Mouse (Mus musculus): ENCODE data around the gene Prr30. TPM values are rescaled to one million over a fixed set of nuclear protein-coding genes. Genes with fewer than 3 reads are reported as not detected.
"Not testable (repeated sequence)": the region's sequence is repeated elsewhere in the genome, so short reads cannot be mapped to it uniquely, and the experiment has no call there.

Gene Prr30
- not detected for total RNA-seq (2021)

- intact Hi-C loops (cut with DNase I), result no loop called here
- DNase-seq, result no peak
Measured at GRCm38 (mm10) chr14:101200230-101200629, at the start of gene Prr30. Prr30 (minus strand) TSS chr14:101200330.

DNA sequence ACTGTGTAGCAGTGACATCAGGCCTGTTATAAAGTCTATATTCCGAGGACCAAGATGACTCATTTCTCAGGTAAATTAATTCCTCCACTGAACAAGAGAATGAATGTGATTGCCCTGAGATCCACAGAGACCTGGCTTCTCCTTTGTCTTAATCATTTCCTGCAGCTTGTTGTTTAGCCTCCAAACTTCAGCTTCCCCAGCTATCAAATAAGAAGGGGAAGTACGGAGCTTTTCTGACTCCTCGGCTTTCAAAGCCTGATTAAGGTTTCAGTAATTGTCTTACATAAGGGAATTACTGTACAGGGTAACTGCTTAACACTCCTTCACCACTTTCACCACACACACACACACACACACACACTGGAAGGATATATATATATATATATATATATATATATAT lies 46.7 kb upstream of the Prr30 start:
- intact Hi-C loops (cut with DNase I), result no loop called here
- DNase-seq, result no peak

DNA sequence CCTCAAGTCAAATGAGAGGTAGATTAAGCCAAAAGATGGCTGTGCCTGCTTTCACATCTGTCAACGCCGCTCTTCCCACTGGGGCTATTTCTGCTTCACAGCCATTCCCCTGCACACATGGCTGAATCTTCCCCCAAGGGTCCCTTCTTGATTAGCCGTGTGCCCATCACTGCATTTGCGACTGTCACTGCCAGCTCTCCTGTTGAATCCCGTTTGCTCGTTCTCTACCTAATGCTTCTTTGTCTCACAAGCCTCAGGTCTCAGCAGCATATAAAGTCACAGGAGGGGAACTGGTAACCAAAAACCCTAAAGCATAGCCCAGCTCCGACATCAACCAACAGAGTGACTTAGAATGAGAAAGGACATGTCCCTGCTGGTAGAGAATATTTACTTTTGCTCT lies 45.6 kb upstream of the Prr30 start:
- intact Hi-C loops (cut with DNase I), result no loop called here
- no peak for DNase-seq

GRCm38 (mm10) chr14:101244441-101244840 lies 44.3 kb upstream of the Prr30 start:
- DNase-seq; intact Hi-C loops (cut with DNase I): not testable (repeated sequence)

DNA sequence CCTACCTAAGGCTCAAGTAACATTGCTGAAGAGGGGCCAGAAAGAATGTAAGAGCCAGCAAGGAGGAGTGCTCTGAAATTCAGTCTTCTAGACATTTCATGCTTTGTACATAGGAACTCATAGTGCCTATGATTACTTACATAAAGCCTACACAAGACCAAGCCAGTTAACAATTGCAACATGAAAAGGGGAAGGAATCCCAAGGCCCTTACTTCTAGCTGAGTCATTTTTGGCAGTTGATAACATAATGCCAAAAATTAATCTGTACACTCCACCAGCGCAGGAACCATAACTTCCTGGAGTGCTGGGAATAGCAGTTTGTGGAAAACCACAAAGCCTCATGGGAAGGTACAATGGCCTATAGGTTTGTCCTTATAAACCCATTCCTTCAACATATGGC lies 37.8 kb upstream of the Prr30 start:
- DNase-seq, result no peak
- intact Hi-C loops (cut with DNase I), result no loop called here

DNA sequence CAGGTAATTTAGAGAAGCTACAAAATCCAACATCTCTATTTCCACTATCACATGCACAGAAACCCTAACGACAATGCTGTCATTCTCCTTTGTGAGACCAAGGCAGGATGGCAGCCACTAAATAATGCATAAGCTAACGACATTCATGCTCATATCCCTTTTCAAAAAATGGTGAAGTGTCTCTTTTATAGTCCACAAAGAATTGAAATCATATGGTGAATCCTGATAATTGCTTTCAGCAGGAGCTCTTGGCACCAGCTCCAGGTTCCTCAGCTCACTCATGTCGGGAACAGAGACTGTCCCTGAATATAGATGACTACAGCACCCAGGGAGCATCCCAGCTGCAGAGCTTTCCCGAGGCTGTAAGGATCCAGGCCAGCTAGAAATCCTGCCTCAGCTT lies 28.9 kb upstream of the Prr30 start:
- intact Hi-C loops (cut with DNase I), result no loop called here
- DNase-seq, result no peak

- no peak for DNase-seq
- intact Hi-C loops (cut with DNase I), result no loop called here
Measured at GRCm38 (mm10) chr14:101222319-101222718, 22.2 kb upstream of the Prr30 start.

- intact Hi-C loops (cut with DNase I), result no loop called here
- peak in 1 of 2 experiments; percentile 16 for DNase-seq
Measured at GRCm38 (mm10) chr14:101172258-101172657, 27.9 kb downstream of the Prr30 start.
